ENCODE assay signal across 8 mouse cellular contexts in genomic region chr3:144753120-144753519, GRCm38 (mm10). TPM values are rescaled to one million over a fixed set of nuclear protein-coding genes. Genes with fewer than 3 reads are reported as not detected.
DNase-seq lines count a peak whose midpoint lies in the region; ATAC-seq lines count a peak whose summit lies in the region.

No protein-coding gene starts in this region.

- H3K4me1 ChIP-seq in kidney, embryonic 16.5 days (ENCODE audit: insufficient read depth, low read length), result no peaks in the 10 kb centered on the region

- H3K36me3 ChIP-seq in kidney, embryonic 16.5 days (ENCODE audit: insufficient read depth, low read length), result no peaks in the 10 kb centered on the region

- H3K27me3 ChIP-seq in kidney, embryonic 16.5 days (ENCODE audit: insufficient read depth, low read length), result no peaks in the 10 kb centered on the region

- no peak overlapping the region for H3K4me3 ChIP-seq in kidney, embryonic 16.5 days (ENCODE audit: low read length)

- whole genome bisulfite sequencing in kidney, embryonic 16.5 days, result 11% methylated on average over 2 of the region's 2 CpGs

- 0 out of 2 replicates have a peak, but pooled peaks have one; percentile 27 for ATAC-seq in kidney, embryonic 16.5 days (ENCODE audit: low FRiP score, low TSS enrichment)

- no peak overlapping the region for H3K27ac ChIP-seq in kidney, embryonic 16.5 days (ENCODE audit: low read length)

- H3K4me2 ChIP-seq in kidney, embryonic 16.5 days (replicated peaks; ENCODE audit: low read depth, low read length), result no peak overlapping the region

- intact Hi-C loops in gastrocnemius, postnatal 36 days (cut with DNase I), result no loop called here

- no peaks in the 10 kb centered on the region for H3K9me3 ChIP-seq in kidney, embryonic 16.5 days (ENCODE audit: low read length)

- H3K9ac ChIP-seq in kidney, embryonic 16.5 days (replicated peaks; ENCODE audit: low read length), result no peak overlapping the region

- DNase-seq in gastrocnemius, postnatal 10 days, result peak; percentile 6
- no peak for DNase-seq in gastrocnemius, postnatal 36 days
- DNase-seq in CD4-positive, CD25-positive, alpha-beta regulatory T cell, adult 2 months (ENCODE audit: low read depth, low spot score), result peak; percentile 54
- peak; percentile 30 to 56 for DNase-seq in adrenal gland, postnatal 36 days
- DNase-seq in retina, postnatal 1 day, result peak; percentile 38
- DNase-seq in urinary bladder, postnatal 14 days (ENCODE audit: low spot score), result no peak
- no peak for DNase-seq in gastrocnemius, postnatal 25 days

RNA-seq across cellular contexts. Expression of gene Clca3a1, which starts 7.7 kb away (rescaled TPM):
- under 1 TPM; 0.20 to 0.31 TPM for total RNA-seq in gastrocnemius, postnatal 10 days (2021)
- under 1 TPM in 1 of 2 experiments, not detected in 1; 0.15 TPM for total RNA-seq in gastrocnemius, postnatal 36 days (2021)
- total RNA-seq in adrenal gland, postnatal 36 days (2021), result 1 to 10 TPM; 3.4 to 5.9 TPM
- 13.0 and 13.9 TPM in 2 replicates for polyA plus RNA-seq in kidney, embryonic 16.5 days (2015; fragmentation: Nextera tagmentation; extraction: Ambion mirVana)
- total RNA-seq in gastrocnemius, postnatal 25 days (2021), result under 1 TPM in 1 of 2 experiments, not detected in 1; 0.40 TPM

RNA-seq across cellular contexts. Expression of gene Sh3glb1, which starts 33.0 kb away (rescaled TPM):
- total RNA-seq in gastrocnemius, postnatal 10 days (2021), result 100 to 1,000 TPM; 310 to 331 TPM
- total RNA-seq in gastrocnemius, postnatal 36 days (2021), result 100 to 1,000 TPM; 303 to 325 TPM
- 100 to 1,000 TPM; 187 to 216 TPM for total RNA-seq in adrenal gland, postnatal 36 days (2021)
- polyA plus RNA-seq in kidney, embryonic 16.5 days (2015; fragmentation: Nextera tagmentation; extraction: Ambion mirVana), result 87.8 and 94.9 TPM in 2 replicates
- 100 to 1,000 TPM; 289 to 299 TPM for total RNA-seq in gastrocnemius, postnatal 25 days (2021)

Comparison
In these comparisons a context has a peak if more than half of its experiments do, and no peak if none do; other contexts are left out.
1. DNase-seq: peak in gastrocnemius, postnatal 10 days (single experiment), CD4-positive, CD25-positive, alpha-beta regulatory T cell, adult 2 months (single experiment), adrenal gland, postnatal 36 days (2 of 2) and retina, postnatal 1 day (single experiment); none in gastrocnemius, postnatal 36 days (0 of 2), urinary bladder, postnatal 14 days (single experiment) and gastrocnemius, postnatal 25 days (single experiment).